Mouse (Mus musculus): ENCODE data around the gene Sstr5. TPM values are rescaled to one million over a fixed set of nuclear protein-coding genes. Genes with fewer than 3 reads are reported as not detected.

Sstr5 gene
- polyA plus RNA-seq, 1 experiment from 2014 or later: not detected

DNA sequence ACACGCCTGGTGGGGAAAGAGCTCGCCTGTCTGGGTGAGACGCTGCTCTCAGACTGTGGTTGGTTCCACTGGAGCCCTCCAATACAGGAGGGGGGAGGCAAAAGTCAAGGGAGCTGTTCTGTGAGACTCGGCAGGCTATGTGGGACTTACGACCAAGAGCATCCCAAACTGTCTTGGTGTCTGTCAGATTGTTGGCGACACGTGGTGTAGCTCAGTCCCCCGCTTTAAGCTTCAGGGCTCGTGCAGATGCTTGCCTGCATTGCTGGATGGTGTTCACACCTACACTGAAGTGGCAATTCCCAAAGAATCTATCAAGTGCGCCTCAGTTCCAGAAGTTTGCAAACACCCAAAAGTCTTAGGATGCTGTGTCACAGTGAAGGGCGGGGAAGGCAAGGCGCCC is 49.2 kb downstream of the Sstr5 start:
- Histone ChIP-seq H3K4me2 (replicated peaks; ENCODE audit: low read depth, low read length) (no peak overlapping the region), H3K36me3 (ENCODE audit: control insufficient read depth, insufficient read depth, low read length) (no peaks in the 10 kb centered on the region), H3K9me3 (ENCODE audit: control insufficient read depth, low read length) (no peaks in the 10 kb centered on the region), H3K9ac (ENCODE audit: low read depth, low read length) (no peak overlapping the region), H3K4me3 (ENCODE audit: low read length) (no peak overlapping the region), H3K4me1 (ENCODE audit: control insufficient read depth, insufficient read depth, low read length) (peaks cover 5% of the 10 kb centered on the region; the same call in 1 of the 2 replicates), H3K27ac (ENCODE audit: low read depth, low read length) (no peak overlapping the region), H3K27me3 (ENCODE audit: control insufficient read depth, insufficient read depth, low read length) (no peaks in the 10 kb centered on the region)
- WGBS: 75% methylated on average over 12 of the region's 12 CpGs
- no peak for ATAC-seq (ENCODE audit: low FRiP score, low TSS enrichment)

DNA sequence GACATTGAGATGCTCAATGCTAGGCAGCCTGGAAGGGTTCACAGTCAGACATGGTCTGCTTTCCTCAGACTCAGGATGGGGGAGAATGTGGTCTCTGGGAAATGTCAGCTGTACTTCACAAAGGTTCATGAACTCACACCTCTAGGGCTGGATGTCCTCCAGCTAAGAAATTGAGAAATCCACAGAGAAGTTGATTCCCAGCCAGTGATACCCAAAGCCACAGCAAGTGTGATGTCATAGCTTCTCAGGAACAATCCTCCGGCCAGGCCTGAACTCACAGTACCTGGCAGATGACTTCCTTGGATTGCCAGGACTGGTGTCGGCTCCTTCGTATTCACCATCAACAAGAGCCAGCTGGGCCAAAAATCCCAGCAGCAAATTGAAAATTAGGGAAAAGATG is 51.2 kb downstream of the Sstr5 start:
- no peak for ATAC-seq (ENCODE audit: low FRiP score, low TSS enrichment)
- 85% methylated on average over 3 of the region's 3 CpGs for WGBS

GRCm38 (mm10) chr17:25445074-25445473 is 52.0 kb downstream of the Sstr5 start:
- no peak overlapping the region for H3K9ac ChIP-seq (ENCODE audit: low read depth, low read length)
- WGBS: 62% methylated on average over 4 of the region's 4 CpGs
- H3K4me3 ChIP-seq (ENCODE audit: low read length): no peak overlapping the region
- no peak overlapping the region for H3K27ac ChIP-seq (ENCODE audit: low read depth, low read length)
- ATAC-seq (ENCODE audit: low FRiP score, low TSS enrichment): no peak
- H3K4me1 ChIP-seq (ENCODE audit: control insufficient read depth, insufficient read depth, low read length): peaks cover 5% of the 10 kb centered on the region; the same call in 1 of the 2 replicates
- no peak overlapping the region for H3K4me2 ChIP-seq (replicated peaks; ENCODE audit: low read depth, low read length)
- H3K9me3 ChIP-seq (ENCODE audit: control insufficient read depth, low read length): no peaks in the 10 kb centered on the region
- H3K27me3 ChIP-seq (ENCODE audit: control insufficient read depth, insufficient read depth, low read length): no peaks in the 10 kb centered on the region
- H3K36me3 ChIP-seq (ENCODE audit: control insufficient read depth, insufficient read depth, low read length): no peaks in the 10 kb centered on the region

More for the DNA sequence above, 51.2 kb downstream of the Sstr5 start:
- no peaks in the 10 kb centered on the region for H3K36me3 ChIP-seq (ENCODE audit: control insufficient read depth, insufficient read depth, low read length)
- no peak overlapping the region for H3K9ac ChIP-seq (ENCODE audit: low read depth, low read length)
- H3K27ac ChIP-seq (ENCODE audit: low read depth, low read length): no peak overlapping the region
- H3K4me2 ChIP-seq (replicated peaks; ENCODE audit: low read depth, low read length): no peak overlapping the region
- H3K4me3 ChIP-seq (ENCODE audit: low read length): no peak overlapping the region
- no peaks in the 10 kb centered on the region for H3K27me3 ChIP-seq (ENCODE audit: control insufficient read depth, insufficient read depth, low read length)
- peaks cover 5% of the 10 kb centered on the region; the same call in 1 of the 2 replicates for H3K4me1 ChIP-seq (ENCODE audit: control insufficient read depth, insufficient read depth, low read length)
- H3K9me3 ChIP-seq (ENCODE audit: control insufficient read depth, low read length): no peaks in the 10 kb centered on the region

GRCm38 (mm10) chr17:25442889-25443288 is 54.2 kb downstream of the Sstr5 start:
- Histone ChIP-seq H3K4me2 (replicated peaks; ENCODE audit: low read depth, low read length) (no peak overlapping the region), H3K27ac (ENCODE audit: low read depth, low read length) (no peak overlapping the region), H3K4me1 (ENCODE audit: control insufficient read depth, insufficient read depth, low read length) (no peaks in the 10 kb centered on the region), H3K36me3 (ENCODE audit: control insufficient read depth, insufficient read depth, low read length) (no peaks in the 10 kb centered on the region), H3K4me3 (ENCODE audit: low read length) (no peak overlapping the region), H3K9me3 (ENCODE audit: control insufficient read depth, low read length) (no peaks in the 10 kb centered on the region), H3K9ac (ENCODE audit: low read depth, low read length) (no peak overlapping the region), H3K27me3 (ENCODE audit: control insufficient read depth, insufficient read depth, low read length) (no peaks in the 10 kb centered on the region)
- ATAC-seq (ENCODE audit: low FRiP score, low TSS enrichment): no peak
- 62% methylated on average over 3 of the region's 3 CpGs for WGBS

DNA sequence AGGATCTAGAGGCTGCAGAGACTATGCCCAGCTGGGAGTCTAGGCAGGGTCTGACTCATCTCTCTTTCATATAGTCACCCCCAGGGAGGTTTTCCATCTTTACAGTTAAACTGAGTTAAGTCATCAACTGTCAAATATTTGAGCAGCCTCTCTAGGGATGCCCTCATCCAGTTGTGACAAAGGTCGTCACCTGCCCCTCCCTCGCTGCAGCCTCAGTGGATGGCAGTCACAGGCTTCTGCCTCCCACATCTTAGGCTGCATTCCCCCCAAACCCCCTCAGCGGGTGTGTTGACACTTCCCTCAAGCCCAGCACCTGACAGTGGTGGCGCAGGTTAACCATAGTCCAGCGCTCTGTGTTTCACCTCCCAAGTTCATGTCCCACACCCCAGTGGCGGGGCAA is 55.7 kb downstream of the Sstr5 start:
- H3K36me3 ChIP-seq (ENCODE audit: control insufficient read depth, insufficient read depth, low read length): no peaks in the 10 kb centered on the region
- no peak overlapping the region for H3K9ac ChIP-seq (ENCODE audit: low read depth, low read length)
- no peak overlapping the region for H3K27ac ChIP-seq (ENCODE audit: low read depth, low read length)
- ATAC-seq (ENCODE audit: low FRiP score, low TSS enrichment): no peak
- H3K4me3 ChIP-seq (ENCODE audit: low read length): no peak overlapping the region
- no peaks in the 10 kb centered on the region for H3K4me1 ChIP-seq (ENCODE audit: control insufficient read depth, insufficient read depth, low read length)
- H3K9me3 ChIP-seq (ENCODE audit: control insufficient read depth, low read length): no peaks in the 10 kb centered on the region
- 83% methylated on average over 6 of the region's 6 CpGs for WGBS
- no peak overlapping the region for H3K4me2 ChIP-seq (replicated peaks; ENCODE audit: low read depth, low read length)
- H3K27me3 ChIP-seq (ENCODE audit: control insufficient read depth, insufficient read depth, low read length): no peaks in the 10 kb centered on the region

Other genes starting within 250 kb of the Sstr5 start
- gene Baiap3, start 240.9 kb downstream of the Sstr5 start, polyA plus RNA-seq (2014; fragmentation: Nextera tagmentation; extraction: Ambion mirVana): 0.76 and 1.9 TPM in 2 replicates
- gene Ube2i, start 222.7 kb downstream of the Sstr5 start, polyA plus RNA-seq (2014; fragmentation: Nextera tagmentation; extraction: Ambion mirVana): 675 and 744 TPM in 2 replicates
- not detected in 2 replicates for gene Prss34, start 198.9 kb downstream of the Sstr5 start, polyA plus RNA-seq (2014; fragmentation: Nextera tagmentation; extraction: Ambion mirVana)
- not detected in 2 replicates for gene Prss28, start 188.6 kb downstream of the Sstr5 start, polyA plus RNA-seq (2014; fragmentation: Nextera tagmentation; extraction: Ambion mirVana)
- not detected in 2 replicates for gene Prss29, start 178.6 kb downstream of the Sstr5 start, polyA plus RNA-seq (2014; fragmentation: Nextera tagmentation; extraction: Ambion mirVana)
- 0.27 and 0.39 TPM in 2 replicates for gene Tpsab1, start 151.7 kb downstream of the Sstr5 start, polyA plus RNA-seq (2014; fragmentation: Nextera tagmentation; extraction: Ambion mirVana)
- 0.30 and 0.57 TPM in 2 replicates for gene Tpsb2, start 131.0 kb downstream of the Sstr5 start, polyA plus RNA-seq (2014; fragmentation: Nextera tagmentation; extraction: Ambion mirVana)
- 0.49 TPM in 1 of 2 replicates, not detected in the other for gene Tpsg1, start 128.0 kb downstream of the Sstr5 start, polyA plus RNA-seq (2014; fragmentation: Nextera tagmentation; extraction: Ambion mirVana)
- 3.0 and 4.0 TPM in 2 replicates for gene Cacna1h, start 63.5 kb downstream of the Sstr5 start, polyA plus RNA-seq (2014; fragmentation: Nextera tagmentation; extraction: Ambion mirVana)
- gene Tekt4, start 42.7 kb downstream of the Sstr5 start, polyA plus RNA-seq (2014; fragmentation: Nextera tagmentation; extraction: Ambion mirVana): not detected in 2 replicates
- 6.5 and 8.5 TPM in 2 replicates for gene Sox8, start 73.4 kb upstream of the Sstr5 start, polyA plus RNA-seq (2014; fragmentation: Nextera tagmentation; extraction: Ambion mirVana)
- 21.3 and 29.8 TPM in 2 replicates for gene Lmf1, start 81.8 kb upstream of the Sstr5 start, polyA plus RNA-seq (2014; fragmentation: Nextera tagmentation; extraction: Ambion mirVana)
- 0.50 and 1.5 TPM in 2 replicates for gene Gng13, start 219.9 kb upstream of the Sstr5 start, polyA plus RNA-seq (2014; fragmentation: Nextera tagmentation; extraction: Ambion mirVana)
- gene Chtf18, start 230.1 kb upstream of the Sstr5 start, polyA plus RNA-seq (2014; fragmentation: Nextera tagmentation; extraction: Ambion mirVana): 17.3 and 26.0 TPM in 2 replicates
- 21.6 and 22.1 TPM in 2 replicates for gene Rpusd1, start 230.4 kb upstream of the Sstr5 start, polyA plus RNA-seq (2014; fragmentation: Nextera tagmentation; extraction: Ambion mirVana)
- gene Mslnl, start 238.8 kb upstream of the Sstr5 start, polyA plus RNA-seq (2014; fragmentation: Nextera tagmentation; extraction: Ambion mirVana): not detected in 2 replicates